Mouse (Mus musculus): ENCODE measurements around the gene Susd3. TPM values are rescaled to one million over a fixed set of nuclear protein-coding genes. Genes with fewer than 3 reads are reported as not detected.

Susd3 gene
- total RNA-seq, 2 experiments from 2014 or later = 0.26 TPM; not detected in 1

DNA sequence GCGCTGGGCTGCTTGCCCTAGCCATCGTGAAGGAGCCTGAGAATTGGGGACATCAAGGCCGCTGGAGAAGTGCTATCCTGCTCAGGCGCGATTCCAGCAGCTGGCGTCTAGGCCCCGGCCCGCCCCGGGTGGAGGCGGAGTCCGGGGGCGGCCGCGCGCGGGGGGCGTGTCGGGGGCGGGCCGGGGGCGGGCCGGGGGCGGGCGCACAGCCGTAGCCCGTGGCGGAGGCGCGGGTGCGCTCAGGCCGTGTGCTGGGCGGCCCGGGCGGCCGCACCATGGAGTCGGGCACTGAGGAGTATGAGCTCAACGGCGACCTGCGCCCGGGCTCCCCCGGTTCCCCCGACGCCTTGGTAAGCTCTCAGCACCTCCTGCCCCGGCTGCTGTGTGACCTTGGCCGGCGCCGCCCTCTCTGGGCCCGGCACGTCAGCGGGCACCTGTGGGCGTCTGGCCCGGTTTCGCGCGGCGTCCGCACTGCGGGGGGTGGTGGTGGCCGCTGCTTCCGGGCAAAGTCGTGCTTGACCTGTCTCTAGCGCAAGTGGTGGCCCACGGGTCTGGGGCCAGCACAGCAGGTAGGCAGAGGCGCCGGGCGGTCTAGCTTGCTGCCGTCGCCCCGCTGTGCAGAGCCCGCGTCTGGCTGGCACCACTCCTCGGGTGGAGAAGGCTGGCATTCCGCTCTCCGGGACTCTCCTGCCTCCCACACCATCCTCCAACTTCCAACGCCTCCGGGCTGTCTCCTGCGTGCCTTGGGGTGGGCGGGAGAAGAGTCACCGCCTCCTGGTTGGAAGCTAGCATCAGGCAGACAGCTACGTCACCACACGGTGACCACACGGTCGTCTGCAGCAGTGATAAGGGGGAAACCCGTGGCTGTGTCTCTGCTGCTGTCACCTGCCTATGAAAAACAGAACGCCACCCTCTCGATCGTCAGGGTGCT is 61.0 kb downstream of the Susd3 start, which contains the start of gene Ninj1:
Gene Ninj1 (plus strand): TSS at position 198 of the 931 bp plus-strand sequence.
- peak; percentile 80 for DNase-seq

DNA sequence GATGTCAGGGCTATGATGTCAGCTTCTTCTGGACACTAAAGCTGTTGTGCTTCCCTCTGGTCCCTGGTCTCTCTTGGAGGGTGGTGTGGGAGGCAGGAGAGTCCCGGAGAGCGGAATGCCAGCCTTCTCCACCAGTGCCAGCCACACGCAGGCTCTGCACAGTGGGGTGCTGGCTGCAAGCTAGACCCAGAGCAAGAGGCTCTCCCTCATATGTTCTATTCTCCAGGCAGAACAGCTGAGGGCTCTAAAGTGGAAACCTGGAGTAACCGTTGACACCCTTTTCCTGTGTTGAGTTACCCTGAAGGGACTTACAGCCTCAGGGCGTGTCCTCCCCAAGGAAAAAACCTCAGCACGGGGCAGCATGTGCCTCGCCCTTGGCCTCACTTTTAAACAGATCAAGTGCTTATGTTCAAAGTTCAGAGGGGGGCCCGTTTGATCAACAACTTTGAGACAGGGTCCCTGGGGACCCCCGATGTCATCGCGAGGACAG is 61.7 kb downstream of the Susd3 start:
- no peak for DNase-seq

GRCm38 (mm10) chr13:49183646-49184045 is 64.9 kb downstream of the Susd3 start:
- DNase-seq = peak; percentile 37

GRCm38 (mm10) chr13:49183161-49183560 is 65.3 kb downstream of the Susd3 start:
- no peak for DNase-seq

DNA sequence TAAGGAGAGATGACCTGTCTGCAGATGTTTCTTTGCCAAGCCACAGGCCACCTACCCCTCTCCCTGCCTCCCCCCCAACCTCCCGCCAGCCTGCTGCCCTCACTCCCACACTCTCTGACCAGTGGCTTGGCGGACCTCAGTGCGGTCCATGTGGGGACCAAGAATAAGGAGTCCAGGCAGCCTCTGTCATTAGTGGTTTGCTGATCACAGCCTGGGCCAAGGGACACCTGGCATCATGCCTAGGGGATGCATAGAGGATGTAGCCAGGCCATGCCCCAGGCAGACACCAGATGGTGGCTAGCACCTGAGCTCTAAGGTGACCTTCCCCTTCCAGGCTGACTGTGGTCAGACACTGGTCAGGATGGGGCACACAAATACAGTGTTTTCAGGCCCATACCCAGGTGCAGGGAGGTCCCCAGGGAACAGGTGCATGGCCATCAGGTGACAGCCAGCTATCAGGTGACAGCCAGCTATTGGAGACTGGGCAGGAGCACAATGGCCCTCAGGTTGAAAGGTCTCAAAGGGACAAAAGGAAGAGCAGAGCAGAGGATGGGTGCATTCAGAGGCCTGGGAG is 67.0 kb downstream of the Susd3 start:
- DNase-seq = no peak

GRCm38 (mm10) chr13:49180691-49181090 is 67.8 kb downstream of the Susd3 start:
- no peak for DNase-seq

Other genes with a start within 250 kb of the Susd3 start
- 10 to 100 TPM; 51.0 to 62.2 TPM for gene Wnk2, start 100.7 kb downstream of the Susd3 start, total RNA-seq (2021)
- gene Ninj1, start 61.2 kb downstream of the Susd3 start, total RNA-seq (2021) = 10 to 100 TPM; 15.8 to 18.8 TPM
- gene Card19, start 32.7 kb downstream of the Susd3 start, total RNA-seq (2021) = 100 to 1,000 TPM in 1 of 2 experiments, 10 to 100 TPM in 1; 93.6 to 118 TPM
- gene Fgd3, start 71.6 kb upstream of the Susd3 start, total RNA-seq (2021) = under 1 TPM; 0.54 to 0.97 TPM
- 10 to 100 TPM; 19.9 to 23.1 TPM for gene Bicd2, start 92.9 kb upstream of the Susd3 start, total RNA-seq (2021)
- gene Ippk, start 172.5 kb upstream of the Susd3 start, total RNA-seq (2021) = 1 to 10 TPM; 5.1 to 6.0 TPM
- gene Tes3-ps, start 244.6 kb upstream of the Susd3 start, total RNA-seq (2021) = 1 to 10 TPM; 1.2 to 1.4 TPM